Mouse (Mus musculus) limb, embryonic 13.5 days (tissue): ENCODE results near the gene Rapgef4. TPM values are rescaled to one million over a fixed set of nuclear protein-coding genes. Genes with fewer than 3 reads are reported as not detected.

Experiments
- ATAC-seq: fragments of 200-750 bp; cut with Nextera tagmentation; 2 replicates; pipeline ENCODE4 v1.8.0; 2017; ENCODE audit warnings: low read depth, moderate number of reproducible peaks, moderate TSS enrichment; ENCODE audit not compliant: low FRiP score
- H3K27ac ChIP-seq: fragments of 300-500 bp; sonication (generic); 2 replicates; pipeline ENCODE4 v1.5.1; 2015; ENCODE audit warnings: inconsistent platforms, mild to moderate bottlenecking, moderate library complexity
- H3K27me3 ChIP-seq: fragments of 300-500 bp; sonication (generic); 2 replicates; pipeline ENCODE4 v1.6.1; 2015; ENCODE audit warnings: mild to moderate bottlenecking, inconsistent platforms
- H3K36me3 ChIP-seq: fragments of 300-500 bp; sonication (generic); 2 replicates; pipeline ENCODE4 v1.6.1; 2015; ENCODE audit warnings: inconsistent platforms, mild to moderate bottlenecking, moderate library complexity
- H3K4me1 ChIP-seq: fragments of 300-500 bp; sonication (generic); 2 replicates; pipeline ENCODE4 v1.6.1; 2015; ENCODE audit warnings: inconsistent platforms
- H3K4me2 ChIP-seq: fragments of 300-500 bp; sonication (generic); replicated peaks from 2 replicates; pipeline ENCODE4 v1.6.1; 2015; ENCODE audit warnings: inconsistent platforms, mild to moderate bottlenecking, moderate library complexity
- H3K4me3 ChIP-seq: fragments of 300-500 bp; sonication (generic); 2 replicates; pipeline ENCODE4 v1.5.1; 2015; ENCODE audit warnings: moderate library complexity, mild to moderate bottlenecking, inconsistent platforms
- H3K9ac ChIP-seq: fragments of 300-500 bp; sonication (generic); 2 replicates; pipeline ENCODE4 v1.6.1; 2015; ENCODE audit warnings: mild to moderate bottlenecking, inconsistent platforms
- H3K9me3 ChIP-seq: fragments of 300-500 bp; sonication (generic); 2 replicates; pipeline ENCODE4 v1.6.1; 2016; ENCODE audit warnings: inconsistent platforms
- WGBS: fragments of 180-500 bp; shearing (Covaris S2); methylation state at CpG from one replicate; pipeline ENCODE4 v1.1.7; 2015; 5-methylcytosine and 5-hydroxymethylcytosine counted together
- polyA plus RNA-seq: library from polyadenylated mRNA; unstranded; fragments of >200 nt; fragmentation: Nextera tagmentation; extraction: Ambion mirVana; gene quantifications from 2 replicates; pipeline ENCODE4 v1.2.1, GENCODE M21; 2015

The Rapgef4 gene
- 2.3 and 4.3 TPM in 2 replicates for polyA plus RNA-seq

DNA sequence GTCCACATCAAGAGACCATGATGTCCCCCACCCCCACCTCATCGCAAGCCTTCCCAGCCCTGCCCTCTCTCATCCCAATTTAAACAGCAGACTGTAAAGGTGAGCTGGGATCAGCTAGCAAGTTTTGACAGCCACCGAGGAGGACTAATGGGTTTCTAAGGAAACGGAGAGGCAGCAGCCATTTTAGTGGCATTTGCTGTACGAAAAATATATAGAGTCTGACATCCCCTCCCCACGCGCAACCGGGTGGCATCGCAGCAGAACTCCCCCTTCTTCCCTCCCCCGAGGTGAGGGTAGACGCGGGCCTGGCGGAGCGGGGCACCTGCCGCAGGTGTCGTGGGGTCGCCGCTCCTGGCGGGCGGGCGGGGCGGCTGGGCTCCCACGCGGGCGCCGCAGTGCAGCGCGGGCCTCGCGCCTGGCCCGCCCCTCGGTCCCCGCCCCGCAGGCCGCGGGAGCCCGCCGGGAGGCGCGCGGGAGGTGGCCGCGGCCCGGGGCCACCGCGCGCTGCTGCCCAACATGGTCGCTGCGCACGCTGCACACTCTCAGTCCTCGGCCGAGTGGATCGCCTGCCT, at the start of gene Rapgef4:
Rapgef4 (plus strand) TSS at position 470 of the 572 bp plus-strand sequence.
- no peaks in the 10 kb centered on the region for H3K36me3 ChIP-seq
- no peak for ATAC-seq
- H3K4me2 ChIP-seq = peak within 1 kb of the TSS; percentile 100
- no peak within 1 kb of the TSS for H3K27ac ChIP-seq
- H3K27me3 ChIP-seq = peaks cover 43% of the 10 kb centered on the region
- WGBS = 1% methylated on average over 52 of the region's 52 CpGs
- peak within 1 kb of the TSS; percentile 74 for H3K9ac ChIP-seq
- no peaks in the 10 kb centered on the region for H3K9me3 ChIP-seq
- peaks cover 5% of the 10 kb centered on the region; the same call in 1 of the 2 replicates for H3K4me1 ChIP-seq
- H3K4me3 ChIP-seq = peak within 1 kb of the TSS; percentile 63

DNA sequence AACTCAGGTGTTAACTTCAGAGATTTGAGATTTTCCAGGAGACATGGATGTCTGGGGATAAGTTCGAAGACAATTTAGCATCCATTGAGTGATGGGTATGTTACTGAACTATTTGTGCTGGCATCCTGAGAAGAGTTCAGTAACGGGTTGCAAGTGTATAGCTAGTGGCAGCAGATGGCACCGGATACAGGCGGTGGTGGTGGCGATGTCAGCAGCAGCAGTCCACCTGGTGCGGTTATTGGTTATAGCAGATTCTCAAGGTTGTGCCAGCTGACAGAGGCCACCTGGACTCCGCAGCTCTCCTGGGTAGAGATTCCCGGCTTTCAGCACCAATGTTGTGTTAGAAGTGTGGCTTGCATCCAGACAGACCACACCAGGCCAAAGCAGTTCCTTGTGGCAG, 47.0 kb upstream of the Rapgef4 start:
- no peak for ATAC-seq
- 86% methylated on average over 8 of the region's 8 CpGs for WGBS
- Histone ChIP-seq H3K27ac (no peak overlapping the region), H3K36me3 (no peaks in the 10 kb centered on the region), H3K27me3 (no peaks in the 10 kb centered on the region), H3K4me2 (no peak overlapping the region), H3K4me1 (no peaks in the 10 kb centered on the region), H3K9ac (no peak overlapping the region), H3K4me3 (no peak overlapping the region), H3K9me3 (no peaks in the 10 kb centered on the region)

DNA sequence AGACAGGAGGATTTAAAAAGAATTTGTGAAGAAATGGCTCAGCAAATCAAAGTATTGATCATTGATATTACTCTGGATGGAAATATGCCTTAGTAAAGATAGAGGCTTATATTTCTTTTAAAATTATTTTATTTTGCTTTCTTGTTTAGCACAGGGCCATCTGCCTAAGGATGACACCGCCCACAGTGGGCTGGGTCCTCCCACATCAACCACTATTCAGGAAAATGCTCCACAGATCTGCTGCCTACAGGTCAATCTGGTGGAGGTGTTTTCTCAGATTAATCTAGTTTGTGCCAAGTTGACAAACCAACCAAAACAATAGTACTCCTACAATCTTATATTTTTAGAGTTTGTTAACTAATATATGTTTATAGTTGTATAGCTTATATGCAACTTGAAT, 44.3 kb upstream of the Rapgef4 start:
- ATAC-seq = no peak
- no peak overlapping the region for H3K27ac ChIP-seq
- H3K4me1 ChIP-seq = no peaks in the 10 kb centered on the region
- no peaks in the 10 kb centered on the region for H3K36me3 ChIP-seq
- H3K9me3 ChIP-seq = no peaks in the 10 kb centered on the region
- no peak overlapping the region for H3K4me3 ChIP-seq
- H3K9ac ChIP-seq = no peak overlapping the region
- WGBS = 84% methylated on average over 1 of the region's 1 CpGs
- H3K27me3 ChIP-seq = no peaks in the 10 kb centered on the region
- no peak overlapping the region for H3K4me2 ChIP-seq

DNA sequence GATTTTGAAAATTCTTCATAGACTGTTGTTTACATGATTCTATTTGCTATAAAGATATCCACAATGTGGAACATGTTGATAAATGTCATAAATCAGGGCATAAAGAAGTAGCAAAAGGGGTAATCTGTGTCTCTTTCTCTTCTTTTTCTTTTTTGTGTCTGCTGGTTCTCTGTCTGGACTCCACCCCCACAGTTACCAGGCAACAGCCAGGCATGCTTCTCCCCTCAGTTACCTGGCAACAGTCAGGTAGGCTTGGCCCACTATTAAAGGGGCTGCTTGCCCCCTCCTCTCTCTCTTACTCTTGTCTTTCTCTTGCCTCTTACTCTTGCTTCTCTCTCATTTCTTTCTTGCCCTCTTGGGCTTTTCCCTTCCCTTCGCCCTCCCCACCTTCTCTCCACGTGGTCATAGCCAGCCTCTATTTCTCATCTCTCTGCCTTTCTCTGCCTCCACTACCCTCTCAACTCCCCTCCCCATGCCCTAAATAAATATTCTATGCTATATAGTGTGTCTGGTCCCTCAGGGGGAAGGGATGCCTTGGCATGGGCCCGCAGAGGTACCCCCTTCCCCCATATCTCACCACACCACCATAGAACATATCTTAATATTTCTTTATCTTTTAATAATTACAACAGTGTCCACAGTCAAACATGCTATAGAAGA, 43.3 kb upstream of the Rapgef4 start:
- Histone ChIP-seq H3K4me1 (no peaks in the 10 kb centered on the region), H3K9me3 (no peaks in the 10 kb centered on the region), H3K9ac (no peak overlapping the region), H3K27ac (no peak overlapping the region), H3K4me2 (no peak overlapping the region), H3K4me3 (no peak overlapping the region), H3K36me3 (no peaks in the 10 kb centered on the region), H3K27me3 (no peaks in the 10 kb centered on the region)
- no peak for ATAC-seq
- 85% methylated on average over 3 of the region's 3 CpGs for WGBS

DNA sequence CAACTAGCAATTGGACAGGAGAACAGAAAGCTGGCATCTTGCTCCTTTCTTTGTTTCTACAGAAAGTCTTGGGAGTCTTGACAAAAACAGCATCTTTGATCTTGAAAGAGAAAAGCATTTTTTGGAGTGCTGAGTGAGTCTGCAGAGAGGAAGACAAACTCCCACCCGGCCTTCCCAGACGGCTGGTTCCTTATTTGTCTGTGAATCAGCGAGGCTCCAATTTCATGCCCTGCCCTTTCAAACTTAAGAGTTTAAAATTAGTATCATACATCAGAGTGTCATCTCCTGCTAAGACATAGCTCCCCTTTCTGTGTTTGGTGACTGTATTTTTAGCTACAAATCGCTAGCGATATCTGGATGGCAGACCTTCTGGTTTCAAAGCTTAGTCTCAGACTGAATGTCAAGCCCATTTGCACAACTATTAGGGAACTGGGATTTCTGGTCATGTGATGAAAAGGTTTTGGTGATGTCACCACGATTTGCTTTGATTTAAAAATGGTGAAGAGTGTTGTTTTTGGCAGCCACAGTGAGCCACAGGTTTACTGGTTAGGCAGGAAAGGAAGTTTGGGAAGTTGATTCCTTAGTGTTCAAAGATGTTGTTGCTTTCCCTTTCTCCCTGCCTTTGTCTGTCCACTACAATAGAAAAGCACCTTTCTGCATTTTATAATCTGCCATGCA, 42.2 kb upstream of the Rapgef4 start:
- no peak overlapping the region for H3K4me2 ChIP-seq
- no peaks in the 10 kb centered on the region for H3K9me3 ChIP-seq
- no peak overlapping the region for H3K4me3 ChIP-seq
- ATAC-seq = no peak
- no peaks in the 10 kb centered on the region for H3K4me1 ChIP-seq
- 63% methylated on average over 6 of the region's 6 CpGs for WGBS
- no peaks in the 10 kb centered on the region for H3K27me3 ChIP-seq
- H3K9ac ChIP-seq = no peak overlapping the region
- no peak overlapping the region for H3K27ac ChIP-seq
- H3K36me3 ChIP-seq = no peaks in the 10 kb centered on the region

DNA sequence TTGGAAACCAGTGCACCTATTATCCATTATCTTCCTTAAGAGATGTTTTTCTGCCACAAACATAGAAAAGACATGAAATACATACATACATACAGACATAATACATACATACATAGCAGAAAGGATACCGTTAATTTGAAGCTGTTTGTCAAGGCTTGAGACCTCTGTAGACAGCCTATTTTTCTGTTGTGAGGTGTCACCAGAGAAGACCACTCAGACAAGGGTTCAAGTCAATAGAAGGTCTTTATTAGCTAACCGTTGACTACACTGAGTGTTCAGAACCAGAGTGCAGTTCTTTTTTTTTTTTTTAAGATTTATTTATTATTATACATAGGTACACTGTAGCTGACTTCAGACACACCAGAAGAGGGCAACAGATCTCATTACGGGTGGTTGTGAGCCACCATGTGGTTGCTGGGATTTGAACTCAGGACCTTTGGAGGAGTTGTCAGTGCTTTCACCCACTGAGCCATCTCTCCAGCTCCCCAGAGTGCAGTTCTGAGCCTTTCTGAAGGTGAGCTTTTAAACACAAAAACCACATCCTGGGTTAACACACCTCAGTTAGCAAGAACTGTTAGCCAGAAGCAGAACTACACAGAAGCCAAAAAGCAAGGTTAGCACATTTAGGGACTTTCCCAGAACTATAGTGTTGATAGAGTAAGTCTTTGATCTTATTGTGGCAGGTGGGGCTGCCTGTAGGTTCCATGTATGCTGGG, 39.9 kb upstream of the Rapgef4 start:
- no peak overlapping the region for H3K27ac ChIP-seq
- no peak overlapping the region for H3K4me2 ChIP-seq
- H3K9me3 ChIP-seq = no peaks in the 10 kb centered on the region
- 98% methylated on average over 3 of the region's 3 CpGs for WGBS
- no peak overlapping the region for H3K9ac ChIP-seq
- no peak overlapping the region for H3K4me3 ChIP-seq
- no peaks in the 10 kb centered on the region for H3K36me3 ChIP-seq
- no peak for ATAC-seq
- H3K4me1 ChIP-seq = no peaks in the 10 kb centered on the region
- H3K27me3 ChIP-seq = no peaks in the 10 kb centered on the region

DNA sequence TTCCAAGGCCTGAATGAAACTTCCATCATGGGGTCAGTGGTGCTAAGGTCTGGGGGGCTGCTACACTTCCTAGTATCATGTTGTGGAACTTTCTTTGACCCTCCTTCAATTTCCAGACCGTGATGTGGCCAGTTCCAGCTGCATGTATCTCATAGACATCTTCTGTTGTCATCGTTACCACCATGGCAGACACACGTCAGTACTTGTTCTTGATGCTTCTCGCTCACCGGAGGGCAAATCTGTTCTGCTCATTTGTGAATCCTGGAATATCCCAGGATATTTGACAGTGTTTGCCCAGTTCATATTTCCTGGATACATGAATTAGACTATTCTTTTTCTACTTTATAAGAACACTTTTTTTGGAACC, 39.3 kb upstream of the Rapgef4 start:
- H3K4me1 ChIP-seq = no peaks in the 10 kb centered on the region
- H3K27ac ChIP-seq = no peak overlapping the region
- no peaks in the 10 kb centered on the region for H3K27me3 ChIP-seq
- H3K36me3 ChIP-seq = no peaks in the 10 kb centered on the region
- no peaks in the 10 kb centered on the region for H3K9me3 ChIP-seq
- 91% methylated on average over 5 of the region's 5 CpGs for WGBS
- no peak overlapping the region for H3K9ac ChIP-seq
- H3K4me2 ChIP-seq = no peak overlapping the region
- no peak for ATAC-seq
- H3K4me3 ChIP-seq = no peak overlapping the region

DNA sequence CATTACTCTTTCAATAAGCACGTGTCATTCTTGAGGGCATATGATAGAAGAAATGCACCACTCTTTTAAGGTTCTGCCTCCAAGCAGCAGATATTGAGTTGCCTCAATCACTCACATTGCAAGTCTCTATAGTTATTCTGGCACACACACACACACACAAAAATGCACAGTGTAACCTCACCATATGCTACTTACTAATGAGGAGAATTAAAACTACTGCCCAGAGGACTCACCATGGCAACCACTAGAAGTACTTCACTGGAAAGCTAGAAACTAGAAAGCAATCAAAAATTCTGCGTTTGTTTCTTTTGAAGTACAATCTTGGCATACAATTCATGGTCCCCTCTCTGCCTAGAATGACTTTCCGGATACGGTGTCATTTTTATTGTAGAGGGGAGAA, 29.8 kb upstream of the Rapgef4 start:
- Histone ChIP-seq H3K4me2 (no peak overlapping the region), H3K27me3 (no peaks in the 10 kb centered on the region), H3K4me1 (no peaks in the 10 kb centered on the region), H3K4me3 (no peak overlapping the region), H3K9ac (no peak overlapping the region), H3K9me3 (0 out of 2 replicates have a peak, but pooled peaks cover 4% of the 10 kb centered on the region), H3K27ac (no peak overlapping the region), H3K36me3 (no peaks in the 10 kb centered on the region)
- no peak for ATAC-seq
- WGBS = 66% methylated on average over 4 of the region's 4 CpGs

DNA sequence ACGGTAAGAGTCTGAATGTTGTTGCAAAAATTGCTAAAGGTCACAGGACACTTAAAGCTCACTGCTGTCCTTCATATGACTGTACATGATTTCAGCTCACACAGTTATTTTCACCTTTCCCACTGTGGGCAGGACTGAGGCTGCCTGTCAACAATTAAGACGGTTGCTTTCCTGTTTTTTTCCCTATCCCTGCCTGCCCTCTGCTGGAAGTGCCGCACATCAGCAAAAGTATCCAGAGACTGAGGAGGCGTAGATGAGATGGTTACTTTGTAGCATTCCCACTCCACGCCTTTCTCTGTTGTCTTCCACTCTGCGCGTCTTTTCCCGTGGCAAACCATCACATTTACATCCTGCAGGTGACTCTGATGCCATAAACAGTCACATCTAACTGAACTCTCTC, 25.4 kb upstream of the Rapgef4 start:
- Histone ChIP-seq H3K36me3 (no peaks in the 10 kb centered on the region), H3K4me3 (no peak overlapping the region), H3K9me3 (no peaks in the 10 kb centered on the region), H3K4me1 (no peaks in the 10 kb centered on the region), H3K27me3 (no peaks in the 10 kb centered on the region), H3K4me2 (no peak overlapping the region), H3K9ac (no peak overlapping the region), H3K27ac (no peak overlapping the region)
- WGBS = 21% methylated on average over 8 of the region's 8 CpGs
- ATAC-seq = no peak

DNA sequence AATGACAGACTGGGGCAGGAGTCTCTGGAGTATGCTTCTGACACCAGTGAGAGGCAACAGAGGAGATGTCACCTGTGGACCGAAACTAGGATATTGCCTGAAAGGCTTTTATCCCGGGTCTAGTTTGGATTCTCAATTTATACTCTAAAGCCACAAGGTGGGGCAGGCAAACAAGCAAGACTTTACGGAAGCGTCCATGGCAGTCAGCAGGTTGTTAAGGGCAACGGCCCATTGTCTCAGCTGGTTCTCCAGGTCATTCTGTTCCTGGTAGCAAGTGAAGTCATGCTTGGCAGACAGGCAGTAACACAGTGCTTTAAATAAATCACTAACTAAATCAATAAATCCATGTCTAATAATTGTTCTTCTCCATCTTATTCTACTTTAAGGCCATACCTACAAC, 24.6 kb upstream of the Rapgef4 start:
- Histone ChIP-seq H3K4me1 (no peaks in the 10 kb centered on the region), H3K36me3 (no peaks in the 10 kb centered on the region), H3K27ac (no peak overlapping the region), H3K4me2 (no peak overlapping the region), H3K4me3 (no peak overlapping the region), H3K9me3 (no peaks in the 10 kb centered on the region), H3K9ac (no peak overlapping the region), H3K27me3 (no peaks in the 10 kb centered on the region)
- ATAC-seq = no peak
- WGBS = 64% methylated on average over 5 of the region's 5 CpGs

DNA sequence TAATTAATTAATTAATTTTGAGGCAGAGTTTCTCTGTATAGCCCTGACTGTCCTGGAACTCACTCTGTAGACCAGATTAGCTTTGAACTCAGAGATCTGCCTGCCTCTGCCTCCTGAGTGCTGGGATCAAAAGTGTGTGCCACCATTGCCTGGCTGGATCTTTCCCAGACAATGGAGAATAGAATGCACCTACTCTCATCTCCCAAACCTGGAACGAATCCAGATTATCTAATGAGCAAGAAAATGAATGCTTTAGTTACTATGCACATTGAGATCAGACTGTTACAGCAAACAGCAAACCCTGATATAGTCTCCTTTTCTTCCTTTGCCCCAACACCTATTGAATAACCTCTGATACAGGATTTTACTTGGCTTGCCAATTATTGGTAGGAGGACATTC, 23.1 kb upstream of the Rapgef4 start:
- H3K27ac ChIP-seq = no peak overlapping the region
- no peak overlapping the region for H3K4me3 ChIP-seq
- no peaks in the 10 kb centered on the region for H3K4me1 ChIP-seq
- no peaks in the 10 kb centered on the region for H3K36me3 ChIP-seq
- no peak for ATAC-seq
- WGBS = 81% methylated on average over 1 of the region's 1 CpGs
- no peaks in the 10 kb centered on the region for H3K27me3 ChIP-seq
- no peaks in the 10 kb centered on the region for H3K9me3 ChIP-seq
- H3K9ac ChIP-seq = no peak overlapping the region
- no peak overlapping the region for H3K4me2 ChIP-seq

DNA sequence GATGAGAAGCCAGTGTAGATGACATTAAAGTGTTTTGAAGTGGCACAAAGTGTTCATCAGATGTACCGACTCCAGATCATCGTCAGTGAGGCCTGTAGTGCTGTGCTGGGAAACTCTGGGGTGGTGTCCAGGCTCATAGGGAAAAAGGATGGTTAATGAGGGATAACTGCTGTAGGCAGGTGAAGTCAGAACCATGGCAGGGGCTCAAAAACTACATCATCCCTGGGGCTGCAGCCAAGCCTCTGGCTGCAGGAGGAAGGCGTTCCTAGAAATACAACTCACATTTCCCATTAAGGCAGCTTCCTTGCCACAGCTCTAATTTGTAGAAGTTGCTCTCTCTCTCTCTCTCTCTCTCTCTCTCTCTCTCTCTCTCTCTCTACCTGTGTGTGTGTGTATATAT, 22.6 kb upstream of the Rapgef4 start:
- H3K4me1 ChIP-seq = no peaks in the 10 kb centered on the region
- H3K9ac ChIP-seq = no peak overlapping the region

More for the DNA sequence above, 22.6 kb upstream of the Rapgef4 start:
- Histone ChIP-seq H3K36me3 (no peaks in the 10 kb centered on the region), H3K9me3 (no peaks in the 10 kb centered on the region), H3K4me3 (no peak overlapping the region), H3K27ac (no peak overlapping the region), H3K4me2 (no peak overlapping the region), H3K27me3 (no peaks in the 10 kb centered on the region)
- peak; percentile 73; the same call in 1 of the 2 replicates for ATAC-seq
- WGBS = 64% methylated on average over 3 of the region's 3 CpGs
